Mouse (Mus musculus): ENCODE results near the gene Slc9a9. TPM values are rescaled to one million over a fixed set of nuclear protein-coding genes. Genes with fewer than 3 reads are reported as not detected.

Gene Slc9a9
- polyA plus RNA-seq, 2 experiments: 1.1 to 1.3 TPM

DNA sequence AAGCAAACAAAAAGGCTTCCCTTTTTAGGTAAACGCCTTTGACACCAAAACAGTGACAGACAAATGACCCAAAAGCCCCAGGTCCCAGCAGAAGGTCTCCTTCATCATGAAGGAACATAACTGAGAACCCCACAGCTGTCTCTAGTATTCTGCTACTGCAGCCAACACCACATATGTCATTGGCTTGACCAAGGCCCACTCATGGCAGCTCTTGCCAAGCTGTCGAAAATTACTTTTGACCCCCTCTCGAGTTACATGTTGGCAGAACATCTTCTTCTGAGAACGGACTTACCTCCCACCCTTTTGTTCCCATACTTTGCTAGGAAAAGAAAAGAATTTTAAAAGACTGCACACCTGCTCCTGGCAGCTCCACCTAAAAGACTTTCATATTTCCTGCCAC lies 488.2 kb downstream of the Slc9a9 start:
- WGBS (ENCODE audit: insufficient replicate concordance): 45% methylated on average over 4 of the region's 4 CpGs

DNA sequence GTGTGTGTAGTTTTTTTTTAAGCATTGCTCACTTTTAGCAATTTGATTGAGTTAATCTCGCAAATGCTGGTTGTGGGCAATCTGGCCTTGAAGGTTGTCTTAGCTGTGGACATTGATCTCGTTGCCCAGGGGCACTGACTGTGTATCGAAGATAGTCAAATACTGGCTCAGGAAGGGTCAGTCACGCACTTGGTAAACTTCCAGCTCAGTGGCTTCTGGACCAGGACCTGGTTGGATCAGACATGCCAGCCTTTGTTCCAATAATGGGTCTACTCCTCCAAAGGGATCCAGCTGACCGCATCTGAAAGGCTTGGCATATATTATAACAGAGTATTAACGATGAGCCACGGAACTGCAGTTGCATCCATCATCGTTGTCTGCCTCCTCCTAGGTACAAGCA lies 489.2 kb downstream of the Slc9a9 start:
- ATAC-seq (ENCODE audit: insufficient read depth) (no peak), DNase-seq (ENCODE audit: low read depth in 3 of 3, low spot score in 3 of 3) (no peak)
- Histone ChIP-seq H3K36me3 (replicated peaks; ENCODE audit: control insufficient read depth, insufficient read depth, low read depth) (no peaks in the 10 kb centered on the region), H3K9ac (replicated peaks) (no peak overlapping the region), H3K27me3 (ENCODE audit: control insufficient read depth, insufficient read depth, low read length) (no peaks in the 10 kb centered on the region), H3K9me3 (ENCODE audit: control insufficient read depth, low read length) (no peaks in the 10 kb centered on the region), H3K4me1 (replicated peaks; ENCODE audit: control insufficient read depth in 2 of 2, insufficient read depth in 2 of 2, low read length in 1 of 2) (no peaks in the 10 kb centered on the region; a peak in 1 of 4 replicates), H3K27ac (no peak overlapping the region), H3K4me3 (ENCODE audit: insufficient read depth in 1 of 2, low read depth in 2 of 2, low read length in 2 of 2) (no peak overlapping the region), H3K4me2 (ENCODE audit: low read depth) (no peak overlapping the region)
- no peak for TF ChIP-seq EP300 (IDR thresholded peaks at IDR 0.05; ENCODE audit: low read depth)
- TF ChIP-seq CTCF (IDR thresholded peaks at IDR 0.05; ENCODE audit: low read depth): no peak
- WGBS (ENCODE audit: insufficient replicate concordance): 61% methylated on average over 8 of the region's 8 CpGs

More for the DNA sequence above, 488.2 kb downstream of the Slc9a9 start:
- TF ChIP-seq CTCF (IDR thresholded peaks at IDR 0.05; ENCODE audit: low read depth) (no peak), EP300 (IDR thresholded peaks at IDR 0.05; ENCODE audit: low read depth) (no peak)
- DNase-seq (ENCODE audit: low read depth in 3 of 3, low spot score in 3 of 3): no peak
- Histone ChIP-seq H3K27ac (no peak overlapping the region), H3K4me2 (ENCODE audit: low read depth) (no peak overlapping the region), H3K4me1 (replicated peaks; ENCODE audit: control insufficient read depth in 2 of 2, insufficient read depth in 2 of 2, low read length in 1 of 2) (no peaks in the 10 kb centered on the region; a peak in 1 of 4 replicates), H3K27me3 (ENCODE audit: control insufficient read depth, insufficient read depth, low read length) (no peaks in the 10 kb centered on the region), H3K9ac (replicated peaks) (no peak overlapping the region), H3K9me3 (ENCODE audit: control insufficient read depth, low read length) (no peaks in the 10 kb centered on the region), H3K36me3 (replicated peaks; ENCODE audit: control insufficient read depth, insufficient read depth, low read depth) (no peaks in the 10 kb centered on the region), H3K4me3 (ENCODE audit: insufficient read depth in 1 of 2, low read depth in 2 of 2, low read length in 2 of 2) (no peak overlapping the region)
- ATAC-seq (ENCODE audit: insufficient read depth): no peak

DNA sequence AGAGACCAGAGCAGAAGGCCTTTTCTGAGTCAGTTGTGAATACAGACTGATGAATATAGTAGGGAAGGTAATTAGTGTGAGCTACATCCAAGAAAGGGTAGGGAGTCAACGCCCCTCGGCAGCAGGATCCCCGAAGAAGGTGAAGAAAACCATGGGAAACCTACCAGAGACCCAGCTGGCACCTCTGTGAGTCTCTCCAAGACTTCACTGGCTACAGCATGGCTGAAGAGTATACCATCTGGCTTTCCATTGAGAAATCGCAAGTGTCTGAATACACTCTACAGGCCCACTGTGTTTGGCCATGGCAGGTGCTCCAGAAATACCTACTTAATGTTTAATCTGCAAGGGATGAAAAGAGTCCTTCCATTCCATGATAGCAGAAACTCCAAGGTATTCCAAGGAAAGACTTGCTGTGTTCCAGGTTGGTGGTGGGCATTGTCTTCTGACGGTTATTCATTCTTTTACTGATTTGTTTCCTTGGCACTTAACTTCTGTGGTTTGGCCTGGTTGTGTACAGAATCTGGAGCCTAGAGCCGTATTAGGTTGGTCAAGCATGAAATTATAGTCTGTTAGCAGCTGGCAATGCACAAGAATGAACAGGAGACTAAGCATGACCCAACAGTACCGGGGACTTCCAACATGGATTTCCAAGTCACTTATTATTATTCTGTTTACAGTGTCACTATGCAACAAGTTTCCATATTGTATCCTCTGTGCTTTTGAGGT lies 491.0 kb downstream of the Slc9a9 start:
- no peak overlapping the region for H3K4me2 ChIP-seq (ENCODE audit: low read depth)
- no peak overlapping the region for H3K9ac ChIP-seq (replicated peaks)
- no peaks in the 10 kb centered on the region for H3K27me3 ChIP-seq (ENCODE audit: control insufficient read depth, insufficient read depth, low read length)
- no peak overlapping the region for H3K27ac ChIP-seq
- ATAC-seq (ENCODE audit: insufficient read depth) (no peak), DNase-seq (ENCODE audit: low read depth in 3 of 3, low spot score in 3 of 3) (no peak)
- no peaks in the 10 kb centered on the region; a peak in 1 of 4 replicates for H3K4me1 ChIP-seq (replicated peaks; ENCODE audit: control insufficient read depth in 2 of 2, insufficient read depth in 2 of 2, low read length in 1 of 2)
- H3K4me3 ChIP-seq (ENCODE audit: insufficient read depth in 1 of 2, low read depth in 2 of 2, low read length in 2 of 2): no peak overlapping the region
- WGBS (ENCODE audit: insufficient replicate concordance): 64% methylated on average over 7 of the region's 7 CpGs
- TF ChIP-seq CTCF (IDR thresholded peaks at IDR 0.05; ENCODE audit: low read depth): no peak
- TF ChIP-seq EP300 (IDR thresholded peaks at IDR 0.05; ENCODE audit: low read depth): no peak
- H3K36me3 ChIP-seq (replicated peaks; ENCODE audit: control insufficient read depth, insufficient read depth, low read depth): no peaks in the 10 kb centered on the region
- no peaks in the 10 kb centered on the region for H3K9me3 ChIP-seq (ENCODE audit: control insufficient read depth, low read length)

DNA sequence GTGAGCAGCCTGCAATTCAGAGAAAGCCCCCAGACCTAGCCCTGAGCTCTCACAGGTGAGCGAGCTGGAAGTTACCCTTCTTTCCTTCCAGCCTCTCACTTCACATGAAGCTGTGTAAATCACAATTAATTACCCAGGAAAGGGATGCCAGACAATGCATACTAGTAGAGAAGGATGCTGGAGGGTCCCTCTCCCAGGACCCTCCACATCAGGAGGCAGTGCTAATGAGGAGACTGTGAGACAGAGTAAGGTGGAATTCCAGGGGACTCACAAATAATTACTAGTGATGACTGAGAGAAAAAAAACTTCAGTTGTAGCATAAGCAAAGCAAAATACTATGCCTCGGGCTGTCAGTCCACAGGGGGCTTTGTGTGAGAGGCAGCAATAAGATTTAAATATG lies 492.0 kb downstream of the Slc9a9 start:
- Histone ChIP-seq H3K27me3 (ENCODE audit: control insufficient read depth, insufficient read depth, low read length) (no peaks in the 10 kb centered on the region), H3K4me3 (ENCODE audit: insufficient read depth in 1 of 2, low read depth in 2 of 2, low read length in 2 of 2) (no peak overlapping the region), H3K36me3 (replicated peaks; ENCODE audit: control insufficient read depth, insufficient read depth, low read depth) (no peaks in the 10 kb centered on the region), H3K4me1 (replicated peaks; ENCODE audit: control insufficient read depth in 2 of 2, insufficient read depth in 2 of 2, low read length in 1 of 2) (no peaks in the 10 kb centered on the region; a peak in 1 of 4 replicates), H3K4me2 (ENCODE audit: low read depth) (no peak overlapping the region), H3K9ac (replicated peaks) (no peak overlapping the region), H3K9me3 (ENCODE audit: control insufficient read depth, low read length) (no peaks in the 10 kb centered on the region), H3K27ac (no peak overlapping the region)
- TF ChIP-seq CTCF (IDR thresholded peaks at IDR 0.05; ENCODE audit: low read depth): no peak
- TF ChIP-seq EP300 (IDR thresholded peaks at IDR 0.05; ENCODE audit: low read depth): no peak
- ATAC-seq (ENCODE audit: insufficient read depth): no peak
- DNase-seq (ENCODE audit: low read depth in 3 of 3, low spot score in 3 of 3): no peak
- 57% methylated on average over 2 of the region's 2 CpGs for WGBS (ENCODE audit: insufficient replicate concordance)

DNA sequence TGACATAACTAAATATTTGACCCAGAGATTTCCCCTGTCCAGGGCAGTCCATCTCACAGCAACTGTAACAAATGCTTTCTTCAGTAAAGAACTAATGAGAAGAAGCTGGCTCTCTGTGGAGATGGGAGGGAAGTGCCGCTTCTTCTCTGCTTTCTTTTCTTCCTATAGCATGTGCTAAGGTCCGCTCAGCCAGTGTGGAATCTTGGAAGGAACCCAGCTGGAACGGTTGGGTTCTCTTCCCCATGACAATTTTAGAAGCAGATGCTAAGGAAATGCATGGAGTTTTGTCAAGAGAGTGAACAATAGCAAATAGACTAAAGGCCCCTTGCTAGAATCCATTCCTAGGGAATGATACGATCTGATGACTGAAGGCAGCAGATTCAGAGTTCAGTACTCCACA lies 496.5 kb downstream of the Slc9a9 start:
- Histone ChIP-seq H3K9me3 (ENCODE audit: control insufficient read depth, low read length) (no peaks in the 10 kb centered on the region), H3K36me3 (replicated peaks; ENCODE audit: control insufficient read depth, insufficient read depth, low read depth) (no peaks in the 10 kb centered on the region), H3K9ac (replicated peaks) (no peak overlapping the region), H3K27me3 (ENCODE audit: control insufficient read depth, insufficient read depth, low read length) (no peaks in the 10 kb centered on the region), H3K4me2 (ENCODE audit: low read depth) (no peak overlapping the region), H3K4me1 (replicated peaks; ENCODE audit: control insufficient read depth in 2 of 2, insufficient read depth in 2 of 2, low read length in 1 of 2) (peaks cover 0 to 3% of the 10 kb centered on the region in 2 experiments; a peak in 1 of 4 replicates), H3K27ac (no peak overlapping the region), H3K4me3 (ENCODE audit: insufficient read depth in 1 of 2, low read depth in 2 of 2, low read length in 2 of 2) (no peak overlapping the region)
- 59% methylated on average over 4 of the region's 4 CpGs for WGBS (ENCODE audit: insufficient replicate concordance)
- TF ChIP-seq EP300 (IDR thresholded peaks at IDR 0.05; ENCODE audit: low read depth): no peak
- no peak for TF ChIP-seq CTCF (IDR thresholded peaks at IDR 0.05; ENCODE audit: low read depth)
- DNase-seq (ENCODE audit: low read depth in 3 of 3, low spot score in 3 of 3) (no peak), ATAC-seq (ENCODE audit: insufficient read depth) (no peak)
